Mouse (Mus musculus) embryonic facial prominence, embryonic 14.5 days (tissue): ENCODE measurements around the gene Kif27. TPM values are rescaled to one million over a fixed set of nuclear protein-coding genes. Genes with fewer than 3 reads are reported as not detected.

ENCODE experiments used
- ATAC-seq: fragments of 200-750 bp; cut with Nextera tagmentation; 2 replicates; pipeline ENCODE4 v1.8.0; 2017; ENCODE audit warnings: low read depth, moderate number of reproducible peaks, moderate TSS enrichment
- DNase-seq: peaks from one replicate; pipeline ENCODE4 v3.0.0-alpha.2; 2015; ENCODE audit warnings: low spot score
- H3K27ac ChIP-seq: fragments of 300-500 bp; sonication (generic); replicated peaks from 2 replicates; pipeline ENCODE4 v1.5.1; 2014; ENCODE audit warnings: low read depth, mild to moderate bottlenecking, low read length, moderate library complexity
- H3K27me3 ChIP-seq: fragments of 300-500 bp; sonication (generic); replicated peaks from 2 replicates; pipeline ENCODE4 v1.6.1; 2014; ENCODE audit warnings: low read length; ENCODE audit not compliant: control insufficient read depth, insufficient read depth
- H3K36me3 ChIP-seq: fragments of 300-500 bp; sonication (generic); 2 replicates; pipeline ENCODE4 v1.6.1; 2014; ENCODE audit warnings: low read length, mixed read lengths; ENCODE audit not compliant: control insufficient read depth, insufficient read depth
- H3K4me1 ChIP-seq: fragments of 300-500 bp; sonication (generic); 2 replicates; pipeline ENCODE4 v1.6.1; 2014; ENCODE audit warnings: antibody characterized with exemption, low read length; ENCODE audit not compliant: control insufficient read depth, insufficient read depth
- H3K4me2 ChIP-seq: fragments of 300-500 bp; sonication (generic); 2 replicates; pipeline ENCODE4 v1.6.1; 2014; ENCODE audit warnings: low read depth, mild to moderate bottlenecking, low read length, moderate library complexity, mixed read lengths
- H3K4me3 ChIP-seq: fragments of 300-500 bp; sonication (generic); 2 replicates; pipeline ENCODE4 v1.5.1; 2014; ENCODE audit warnings: low read depth, mild to moderate bottlenecking, low read length
- H3K9ac ChIP-seq: fragments of 300-500 bp; sonication (generic); 2 replicates; pipeline ENCODE4 v1.6.1; 2014; ENCODE audit warnings: low read depth, mild to moderate bottlenecking, low read length, moderate library complexity, mixed read lengths
- H3K9me3 ChIP-seq: fragments of 300-500 bp; sonication (generic); 2 replicates; pipeline ENCODE4 v1.6.1; 2016; ENCODE audit warnings: low read length; ENCODE audit not compliant: control insufficient read depth
- WGBS: fragments of 180-500 bp; shearing (Covaris S2); extraction: QIAGEN DNeasy Blood & Tissue Kit; methylation state at CpG from one replicate; pipeline ENCODE4 v1.1.7; 2014; 5-methylcytosine and 5-hydroxymethylcytosine counted together
- polyA plus RNA-seq: library from polyadenylated mRNA; unstranded; fragments of >200 nt; fragmentation: Nextera tagmentation; extraction: Ambion mirVana; gene quantifications from 2 replicates; pipeline ENCODE4 v1.2.1, GENCODE M21; 2014

Kif27 gene
- polyA plus RNA-seq, 1 experiment from 2014 or later: 1.7 TPM

- H3K36me3 ChIP-seq: peaks cover 43% of the 10 kb centered on the region
- no peak overlapping the region for H3K27ac ChIP-seq
- ATAC-seq (no peak), DNase-seq (no peak)
- no peaks in the 10 kb centered on the region for H3K4me1 ChIP-seq
- H3K4me2 ChIP-seq: no peak overlapping the region
- H3K4me3 ChIP-seq: no peak overlapping the region
- H3K9ac ChIP-seq: no peak overlapping the region
- 74% methylated on average over 2 of the region's 2 CpGs for WGBS
- no peaks in the 10 kb centered on the region for H3K27me3 ChIP-seq
- no peaks in the 10 kb centered on the region for H3K9me3 ChIP-seq
Measured at GRCm38 (mm10) chr13:58389324-58389951, 30.5 kb upstream of the Kif27 start.

GRCm38 (mm10) chr13:58388379-58388778, 29.5 kb upstream of the Kif27 start:
- Histone ChIP-seq H3K4me3 (no peak overlapping the region), H3K4me2 (no peak overlapping the region), H3K9me3 (no peaks in the 10 kb centered on the region), H3K27ac (no peak overlapping the region), H3K4me1 (no peaks in the 10 kb centered on the region), H3K36me3 (peaks cover 33% of the 10 kb centered on the region), H3K27me3 (no peaks in the 10 kb centered on the region), H3K9ac (no peak overlapping the region)
- no peak for ATAC-seq
- 58% methylated on average over 3 of the region's 3 CpGs for WGBS
- no peak for DNase-seq

- H3K4me2 ChIP-seq: no peak overlapping the region
- no peak overlapping the region for H3K9ac ChIP-seq
- peak; percentile 81 for DNase-seq
- H3K36me3 ChIP-seq: peaks cover 30% of the 10 kb centered on the region
- 16% methylated on average over 7 of the region's 7 CpGs for WGBS
- no peak overlapping the region for H3K4me3 ChIP-seq
- no peak overlapping the region for H3K27ac ChIP-seq
- no peaks in the 10 kb centered on the region for H3K27me3 ChIP-seq
- ATAC-seq: peak; percentile 70
- H3K9me3 ChIP-seq: no peaks in the 10 kb centered on the region
- no peaks in the 10 kb centered on the region for H3K4me1 ChIP-seq
Measured at GRCm38 (mm10) chr13:58387948-58388347, 29.0 kb upstream of the Kif27 start.

- peak overlapping the region; percentile 92 for H3K4me2 ChIP-seq
- H3K4me1 ChIP-seq: no peaks in the 10 kb centered on the region
- H3K36me3 ChIP-seq: peaks cover 29% of the 10 kb centered on the region
- H3K27ac ChIP-seq: peak overlapping the region; percentile 40; the same call in 1 of the 2 replicates
- H3K27me3 ChIP-seq: no peaks in the 10 kb centered on the region
- 74% methylated on average over 7 of the region's 7 CpGs for whole genome bisulfite sequencing
- H3K9ac ChIP-seq: peak overlapping the region; percentile 86
- peaks cover 15% of the 10 kb centered on the region for H3K9me3 ChIP-seq
- no peak for DNase-seq
- peak overlapping the region; percentile 80 for H3K4me3 ChIP-seq
- no peak for ATAC-seq
Measured at GRCm38 (mm10) chr13:58385547-58385920, 26.6 kb upstream of the Kif27 start.

- peak; percentile 66 for ATAC-seq
Measured at GRCm38 (mm10) chr13:58384779-58385546, 26.0 kb upstream of the Kif27 start, which contains the start of gene 2210016F16Rik. Gene 2210016F16Rik (minus strand): TSS chr13:58385225.

GRCm38 (mm10) chr13:58384371-58384770, 25.4 kb upstream of the Kif27 start:
- H3K9me3 ChIP-seq: peaks cover 26% of the 10 kb centered on the region

More at GRCm38 (mm10) chr13:58384779-58385546, 26.0 kb upstream of the Kif27 start, which contains the start of gene 2210016F16Rik:
- peaks cover 29% of the 10 kb centered on the region for H3K36me3 ChIP-seq
- peak within 1 kb of the TSS; percentile 40 for H3K27ac ChIP-seq
- H3K4me2 ChIP-seq: peak within 1 kb of the TSS; percentile 92
- H3K27me3 ChIP-seq: no peaks in the 10 kb centered on the region
- no peaks in the 10 kb centered on the region for H3K4me1 ChIP-seq
- peaks cover 21% of the 10 kb centered on the region for H3K9me3 ChIP-seq
- WGBS: 5% methylated on average over 42 of the region's 80 CpGs
- peak within 1 kb of the TSS; percentile 86 for H3K9ac ChIP-seq
- peak within 1 kb of the TSS; percentile 80 for H3K4me3 ChIP-seq
- DNase-seq: peak; percentile 68

GRCm38 (mm10) chr13:58373153-58373470, 14.2 kb upstream of the Kif27 start:
- H3K4me3 ChIP-seq: no peak overlapping the region
- no peaks in the 10 kb centered on the region for H3K36me3 ChIP-seq
- H3K27me3 ChIP-seq: no peaks in the 10 kb centered on the region
- H3K4me1 ChIP-seq: no peaks in the 10 kb centered on the region
- no peak for ATAC-seq
- H3K27ac ChIP-seq: no peak overlapping the region
- peaks cover 5% of the 10 kb centered on the region; the same call in 1 of the 2 replicates for H3K9me3 ChIP-seq
- no peak for DNase-seq
- no peak overlapping the region for H3K4me2 ChIP-seq
- no peak overlapping the region for H3K9ac ChIP-seq
- WGBS: 78% methylated on average over 2 of the region's 2 CpGs

More at GRCm38 (mm10) chr13:58384371-58384770, 25.4 kb upstream of the Kif27 start:
- peak overlapping the region; percentile 92 for H3K4me2 ChIP-seq
- 43% methylated on average over 11 of the region's 11 CpGs for WGBS
- H3K27me3 ChIP-seq: no peaks in the 10 kb centered on the region
- H3K4me1 ChIP-seq: no peaks in the 10 kb centered on the region
- peaks cover 27% of the 10 kb centered on the region for H3K36me3 ChIP-seq
- peak overlapping the region; percentile 80 for H3K4me3 ChIP-seq
- no peak overlapping the region for H3K27ac ChIP-seq
- peak overlapping the region; percentile 86 for H3K9ac ChIP-seq
- peak; percentile 23; the same call in 1 of the 2 replicates for ATAC-seq
- DNase-seq: no peak

- no peak for ATAC-seq
- no peak overlapping the region for H3K4me2 ChIP-seq
- DNase-seq: no peak
- H3K4me3 ChIP-seq: no peak overlapping the region
- H3K27ac ChIP-seq: no peak overlapping the region
- H3K36me3 ChIP-seq: no peaks in the 10 kb centered on the region
- WGBS: 76% methylated on average over 5 of the region's 5 CpGs
- H3K9ac ChIP-seq: no peak overlapping the region
- peaks cover 5% of the 10 kb centered on the region; the same call in 1 of the 2 replicates for H3K9me3 ChIP-seq
- no peaks in the 10 kb centered on the region for H3K4me1 ChIP-seq
- H3K27me3 ChIP-seq: no peaks in the 10 kb centered on the region
Measured at GRCm38 (mm10) chr13:58372278-58373152, 13.6 kb upstream of the Kif27 start.
